Mouse (Mus musculus) embryonic facial prominence, embryonic 15.5 days (tissue): Measurements from ENCODE around the gene Rgcc. TPM values are rescaled to one million over a fixed set of nuclear protein-coding genes. Genes with fewer than 3 reads are reported as not detected.

ENCODE experiments used
- ATAC-seq: fragments of 200-750 bp; cut with Nextera tagmentation; 2 replicates; pipeline ENCODE4 v1.8.0; 2017; ENCODE audit warnings: low read depth, moderate TSS enrichment; ENCODE audit not compliant: insufficient number of reproducible peaks, low FRiP score, low TSS enrichment
- H3K27ac ChIP-seq: fragments of 300-500 bp; sonication (generic); replicated peaks from 2 replicates; pipeline ENCODE4 v1.5.1; 2015; ENCODE audit warnings: mild to moderate bottlenecking, inconsistent platforms
- H3K27me3 ChIP-seq: fragments of 300-500 bp; sonication (generic); 2 replicates; pipeline ENCODE4 v1.6.1; 2015; ENCODE audit warnings: inconsistent platforms
- H3K36me3 ChIP-seq: fragments of 300-500 bp; sonication (generic); 2 replicates; pipeline ENCODE4 v1.6.1; 2015; ENCODE audit warnings: mild to moderate bottlenecking, inconsistent platforms
- H3K4me1 ChIP-seq: fragments of 300-500 bp; sonication (generic); 2 replicates; pipeline ENCODE4 v1.6.1; 2015; ENCODE audit warnings: inconsistent platforms
- H3K4me2 ChIP-seq: fragments of 300-500 bp; sonication (generic); replicated peaks from 2 replicates; pipeline ENCODE4 v1.6.1; 2015; ENCODE audit warnings: mild to moderate bottlenecking, inconsistent platforms
- H3K4me3 ChIP-seq: fragments of 300-500 bp; sonication (generic); replicated peaks from 2 replicates; pipeline ENCODE4 v1.5.1; 2015; ENCODE audit warnings: mild to moderate bottlenecking, inconsistent platforms
- H3K9ac ChIP-seq: fragments of 300-500 bp; sonication (generic); 2 replicates; pipeline ENCODE4 v1.6.1; 2015; ENCODE audit warnings: inconsistent platforms
- H3K9me3 ChIP-seq: fragments of 300-500 bp; sonication (generic); replicated peaks from 2 replicates; pipeline ENCODE4 v1.6.1; 2016; ENCODE audit warnings: inconsistent platforms
- WGBS: fragments of 180-500 bp; shearing (Covaris S2); methylation state at CpG from one replicate; pipeline ENCODE4 v1.1.7; 2015; 5-methylcytosine and 5-hydroxymethylcytosine counted together
- polyA plus RNA-seq: library from polyadenylated mRNA; unstranded; fragments of >200 nt; fragmentation: Nextera tagmentation; extraction: Ambion mirVana; gene quantifications from 2 replicates; pipeline ENCODE4 v1.2.1, GENCODE M21; 2015

Gene Rgcc
- polyA plus RNA-seq, 1 experiment from 2014 or later = 56.0 TPM

GRCm38 (mm10) chr14:79278927-79279326 is 22.5 kb downstream of the Rgcc start:
- H3K4me2 ChIP-seq = no peak overlapping the region
- H3K4me3 ChIP-seq = no peak overlapping the region
- no peaks in the 10 kb centered on the region for H3K9me3 ChIP-seq
- H3K9ac ChIP-seq = no peak overlapping the region
- 76% methylated on average over 4 of the region's 4 CpGs for WGBS
- no peak for ATAC-seq
- H3K4me1 ChIP-seq = no peaks in the 10 kb centered on the region; the same call in 1 of the 2 replicates
- no peak overlapping the region for H3K27ac ChIP-seq
- no peaks in the 10 kb centered on the region for H3K36me3 ChIP-seq
- no peaks in the 10 kb centered on the region for H3K27me3 ChIP-seq

- 49% methylated on average over 7 of the region's 7 CpGs for WGBS
- ATAC-seq = no peak
Observed at GRCm38 (mm10) chr14:79277922-79278321, 23.5 kb downstream of the Rgcc start.

GRCm38 (mm10) chr14:79275870-79276395 is 25.5 kb downstream of the Rgcc start:
- H3K9me3 ChIP-seq = no peaks in the 10 kb centered on the region
- H3K36me3 ChIP-seq = no peaks in the 10 kb centered on the region
- no peak overlapping the region for H3K4me3 ChIP-seq
- no peaks in the 10 kb centered on the region for H3K27me3 ChIP-seq
- 67% methylated on average over 8 of the region's 8 CpGs for WGBS
- ATAC-seq = no peak
- H3K4me2 ChIP-seq = no peak overlapping the region
- H3K27ac ChIP-seq = no peak overlapping the region
- no peak overlapping the region for H3K9ac ChIP-seq
- no peaks in the 10 kb centered on the region; the same call in 1 of the 2 replicates for H3K4me1 ChIP-seq

More at GRCm38 (mm10) chr14:79277922-79278321, 23.5 kb downstream of the Rgcc start:
- Histone ChIP-seq H3K4me3 (no peak overlapping the region), H3K27me3 (no peaks in the 10 kb centered on the region), H3K9ac (no peak overlapping the region), H3K4me1 (no peaks in the 10 kb centered on the region; the same call in 1 of the 2 replicates), H3K4me2 (no peak overlapping the region), H3K27ac (no peak overlapping the region), H3K9me3 (no peaks in the 10 kb centered on the region), H3K36me3 (no peaks in the 10 kb centered on the region)

- no peak for ATAC-seq
- Histone ChIP-seq H3K36me3 (no peaks in the 10 kb centered on the region), H3K4me3 (no peak overlapping the region), H3K9me3 (no peaks in the 10 kb centered on the region), H3K27me3 (no peaks in the 10 kb centered on the region), H3K4me1 (no peaks in the 10 kb centered on the region; the same call in 1 of the 2 replicates), H3K27ac (no peak overlapping the region), H3K9ac (no peak overlapping the region), H3K4me2 (no peak overlapping the region)
- 35% methylated on average over 3 of the region's 3 CpGs for WGBS
Observed at GRCm38 (mm10) chr14:79275441-79275840, 26.0 kb downstream of the Rgcc start.

GRCm38 (mm10) chr14:79273697-79274477 is 27.6 kb downstream of the Rgcc start:
- Histone ChIP-seq H3K4me3 (no peak overlapping the region), H3K4me1 (no peaks in the 10 kb centered on the region; the same call in 1 of the 2 replicates), H3K27me3 (no peaks in the 10 kb centered on the region), H3K9ac (no peak overlapping the region), H3K27ac (no peak overlapping the region), H3K9me3 (no peaks in the 10 kb centered on the region), H3K4me2 (no peak overlapping the region), H3K36me3 (no peaks in the 10 kb centered on the region)
- WGBS = 62% methylated on average over 15 of the region's 15 CpGs
- no peak; the same call in 1 of the 2 replicates for ATAC-seq

- WGBS = 81% methylated on average over 9 of the region's 9 CpGs
- no peaks in the 10 kb centered on the region for H3K27me3 ChIP-seq
Observed at GRCm38 (mm10) chr14:79272991-79273390, 28.5 kb downstream of the Rgcc start.

GRCm38 (mm10) chr14:79272188-79272694 is 29.2 kb downstream of the Rgcc start:
- no peak overlapping the region for H3K27ac ChIP-seq
- no peaks in the 10 kb centered on the region for H3K36me3 ChIP-seq
- no peaks in the 10 kb centered on the region for H3K27me3 ChIP-seq
- no peak for ATAC-seq
- no peak overlapping the region for H3K4me3 ChIP-seq
- 90% methylated on average over 3 of the region's 3 CpGs for WGBS
- no peaks in the 10 kb centered on the region for H3K9me3 ChIP-seq
- H3K4me1 ChIP-seq = no peaks in the 10 kb centered on the region; the same call in 1 of the 2 replicates
- no peak overlapping the region for H3K9ac ChIP-seq
- H3K4me2 ChIP-seq = no peak overlapping the region

More at GRCm38 (mm10) chr14:79272991-79273390, 28.5 kb downstream of the Rgcc start:
- ATAC-seq = no peak
- Histone ChIP-seq H3K4me1 (no peaks in the 10 kb centered on the region; the same call in 1 of the 2 replicates), H3K9me3 (no peaks in the 10 kb centered on the region), H3K36me3 (no peaks in the 10 kb centered on the region), H3K9ac (no peak overlapping the region), H3K4me3 (no peak overlapping the region), H3K27ac (no peak overlapping the region), H3K4me2 (no peak overlapping the region)

- Histone ChIP-seq H3K4me1 (no peaks in the 10 kb centered on the region), H3K9ac (no peak overlapping the region), H3K9me3 (no peaks in the 10 kb centered on the region), H3K27ac (0 out of 2 replicates have a peak overlapping the region, but pooled peaks have one; percentile 17), H3K27me3 (no peaks in the 10 kb centered on the region), H3K4me2 (no peak overlapping the region), H3K36me3 (no peaks in the 10 kb centered on the region), H3K4me3 (no peak overlapping the region)
- no peak; the same call in 1 of the 2 replicates for ATAC-seq
- WGBS = 52% methylated on average over 1 of the region's 1 CpGs
Observed at GRCm38 (mm10) chr14:79269551-79269950, 31.9 kb downstream of the Rgcc start.

- Histone ChIP-seq H3K27ac (no peak overlapping the region), H3K4me3 (no peak overlapping the region), H3K9ac (no peak overlapping the region), H3K4me1 (no peaks in the 10 kb centered on the region), H3K36me3 (no peaks in the 10 kb centered on the region), H3K27me3 (no peaks in the 10 kb centered on the region), H3K9me3 (no peaks in the 10 kb centered on the region), H3K4me2 (no peak overlapping the region)
- 84% methylated on average over 10 of the region's 10 CpGs for WGBS
- ATAC-seq = no peak
Observed at GRCm38 (mm10) chr14:79267878-79268277, 33.6 kb downstream of the Rgcc start.

- Histone ChIP-seq H3K9me3 (no peaks in the 10 kb centered on the region), H3K27me3 (no peaks in the 10 kb centered on the region), H3K36me3 (no peaks in the 10 kb centered on the region), H3K9ac (no peak overlapping the region), H3K27ac (no peak overlapping the region), H3K4me1 (no peaks in the 10 kb centered on the region), H3K4me2 (no peak overlapping the region), H3K4me3 (no peak overlapping the region)
- 67% methylated on average over 1 of the region's 1 CpGs for WGBS
- no peak for ATAC-seq
Observed at GRCm38 (mm10) chr14:79267382-79267781, 34.1 kb downstream of the Rgcc start.

GRCm38 (mm10) chr14:79266408-79266807 is 35.0 kb downstream of the Rgcc start:
- ATAC-seq = no peak
- no peak overlapping the region for H3K4me3 ChIP-seq
- H3K36me3 ChIP-seq = no peaks in the 10 kb centered on the region
- H3K27ac ChIP-seq = no peak overlapping the region
- H3K4me1 ChIP-seq = no peaks in the 10 kb centered on the region
- no peak overlapping the region for H3K9ac ChIP-seq
- H3K4me2 ChIP-seq = no peak overlapping the region
- no peaks in the 10 kb centered on the region for H3K9me3 ChIP-seq
- no peaks in the 10 kb centered on the region for H3K27me3 ChIP-seq
